Comparison of ENCODE assay signal across 36 mouse cellular contexts in the genomic region with DNA sequence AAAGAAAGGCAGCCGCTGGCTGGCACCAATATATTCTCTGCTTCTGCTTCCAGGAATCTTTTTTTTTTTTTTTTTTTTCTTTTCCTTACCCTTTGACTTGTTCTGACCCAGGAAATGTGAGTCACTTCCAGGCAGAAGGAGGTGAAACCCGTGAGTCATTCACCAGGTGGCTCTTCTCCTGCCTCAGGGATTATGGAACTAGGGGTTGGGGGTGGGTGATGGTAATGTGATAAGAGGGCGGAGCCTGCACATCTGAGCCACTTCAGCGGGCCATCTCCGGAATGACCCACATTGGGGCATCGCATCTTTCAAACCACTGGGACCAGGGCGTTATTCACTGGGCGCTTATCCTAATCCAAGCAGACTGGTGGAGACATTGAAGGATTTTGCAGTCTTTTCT. TPM values are rescaled to one million over a fixed set of nuclear protein-coding genes. Genes with fewer than 3 reads are reported as not detected.
DNase-seq lines count a peak whose midpoint lies in the region; ATAC-seq and TF ChIP-seq lines count a peak whose summit lies in the region.
"Had no signal": no experiment of that assay in that cellular context is flagged by ENCODE, and none has a peak within 500 bp of the region (broad histone marks: within the 10 kb centered on the region; RNA-seq: fewer than 3 reads in every experiment).

No protein-coding gene starts in this region.

- H3K36me3 ChIP-seq in limb, embryonic 11.5 days (ENCODE audit: control insufficient read depth, insufficient read depth, low read length): no peaks in the 10 kb centered on the region
- H3K36me3 ChIP-seq in limb, embryonic 10.5 days: no peaks in the 10 kb centered on the region
- H3K36me3 ChIP-seq in ES-Bruce4 (ENCODE audit: control insufficient read depth, insufficient read depth, low read length, poor library complexity, severe bottlenecking) (no peaks in the 10 kb centered on the region), ES-E14 (ENCODE audit: control insufficient read depth, insufficient read depth, low read length, poor library complexity, severe bottlenecking) (no peaks in the 10 kb centered on the region)
- H3K36me3 ChIP-seq: embryonic facial prominence, embryonic 10.5 days; embryonic facial prominence, embryonic 13.5 days; forebrain, embryonic 12.5 days; heart, embryonic 10.5 days; heart, embryonic 13.5 days had no signal

- TF ChIP-seq POLR2A in ES-Bruce4 (IDR thresholded peaks at IDR 0.05; ENCODE audit: insufficient read depth, low read length): no peak

- no peaks in the 10 kb centered on the region for H3K9me3 ChIP-seq in limb, embryonic 11.5 days (ENCODE audit: control insufficient read depth, low read length)
- no peaks in the 10 kb centered on the region for H3K9me3 ChIP-seq in limb, embryonic 10.5 days (replicated peaks)
- no peaks in the 10 kb centered on the region for H3K9me3 ChIP-seq in ES-Bruce4 (replicated peaks; ENCODE audit: control insufficient read depth, insufficient read depth, low read length, poor library complexity, severe bottlenecking)
- no peaks in the 10 kb centered on the region for H3K9me3 ChIP-seq in ES-E14 (ENCODE audit: control insufficient read depth, insufficient read depth, low read depth, low read length)
- H3K9me3 ChIP-seq: embryonic facial prominence, embryonic 10.5 days; embryonic facial prominence, embryonic 13.5 days; forebrain, embryonic 12.5 days; heart, embryonic 10.5 days; heart, embryonic 13.5 days had no signal

- ATAC-seq in limb, embryonic 11.5 days (ENCODE audit: insufficient number of reproducible peaks, low FRiP score, low TSS enrichment, low read depth): peak; percentile 39; the same call in 1 of the 2 replicates
- ATAC-seq in inflammation-experienced regulatory T-cells, adult 6 months: no peak
- ATAC-seq: CD4-positive, CD25-positive, alpha-beta regulatory T cell, adult 4 months; forebrain, embryonic 16.5 days; hindbrain, postnatal 0 days; intestine, postnatal 0 days had no signal

- H3K9ac ChIP-seq in limb, embryonic 11.5 days (ENCODE audit: low read length): no peak overlapping the region
- H3K9ac ChIP-seq in ES-Bruce4 (ENCODE audit: low read depth, poor library complexity, severe bottlenecking): peak overlapping the region; percentile 16; the same call in 1 of the 2 replicates
- no peak overlapping the region for H3K9ac ChIP-seq in ES-E14 (ENCODE audit: insufficient read depth, low read depth, low read length, poor library complexity, severe bottlenecking)
- H3K9ac ChIP-seq: embryonic facial prominence, embryonic 13.5 days; forebrain, embryonic 12.5 days; heart, embryonic 13.5 days; hindbrain, embryonic 14.5 days had no signal

- H3K4me2 ChIP-seq in limb, embryonic 11.5 days (ENCODE audit: low read depth, severe bottlenecking): no peak overlapping the region
- H3K4me2 ChIP-seq: embryonic facial prominence, embryonic 13.5 days; forebrain, embryonic 12.5 days; heart, embryonic 13.5 days; hindbrain, embryonic 14.5 days had no signal

- TF ChIP-seq CTCF in ES-Bruce4 (IDR thresholded peaks at IDR 0.05; ENCODE audit: low read depth, low read length): no peak

- no peaks in the 10 kb centered on the region for H3K27me3 ChIP-seq in limb, embryonic 11.5 days (ENCODE audit: control insufficient read depth, insufficient read depth, low read length)
- no peaks in the 10 kb centered on the region for H3K27me3 ChIP-seq in limb, embryonic 10.5 days (ENCODE audit: low read depth, poor library complexity, severe bottlenecking)
- H3K27me3 ChIP-seq in ES-Bruce4 (ENCODE audit: control insufficient read depth, insufficient read depth, low read length, poor library complexity, severe bottlenecking): no peaks in the 10 kb centered on the region
- H3K27me3 ChIP-seq: embryonic facial prominence, embryonic 13.5 days; forebrain, embryonic 12.5 days; heart, embryonic 13.5 days had no signal

- 0 out of 2 replicates have a peak, but pooled peaks have one; percentile 30 for TF ChIP-seq EP300 in ES-Bruce4 (IDR thresholded peaks at IDR 0.05; ENCODE audit: insufficient read depth, low read depth, low read length)

- no peak for DNase-seq in limb, embryonic 11.5 days (ENCODE audit: low spot score)
- no peak for DNase-seq in limb, embryonic 10.5 days (ENCODE audit: low spot score)
- peak; percentile 20 for DNase-seq in ES-E14 (ENCODE audit: low read depth, low spot score)
- DNase-seq in testis, postnatal 10 days (ENCODE audit: low spot score): no peak
- DNase-seq: adrenal gland, adult 8-10 months; adrenal gland, postnatal 25 days; cerebellum, adult 11-12 months; cerebellum, adult 8-10 months; cerebellum, postnatal 10 days; cerebellum, postnatal 36 days; embryo, embryonic 11 days; gastrocnemius, postnatal 10 days; heart, adult 2 months; heart, postnatal 14 days; heart, postnatal 4 days had no signal

- H3K4me1 ChIP-seq in limb, embryonic 11.5 days (ENCODE audit: control insufficient read depth, insufficient read depth, low read length): no peaks in the 10 kb centered on the region
- peaks cover 7% of the 10 kb centered on the region; the same call in 1 of the 2 replicates for H3K4me1 ChIP-seq in limb, embryonic 10.5 days
- H3K4me1 ChIP-seq in ES-Bruce4 (ENCODE audit: control insufficient read depth, insufficient read depth, low read length): no peaks in the 10 kb centered on the region
- peaks cover 0 to 2% of the 10 kb centered on the region in 2 experiments; a peak in 2 of 4 replicates for H3K4me1 ChIP-seq in ES-E14 (ENCODE audit: control insufficient read depth in 2 of 2, insufficient read depth in 2 of 2, low read length in 2 of 2, poor library complexity in 1 of 2)
- H3K4me1 ChIP-seq: embryonic facial prominence, embryonic 10.5 days; embryonic facial prominence, embryonic 13.5 days; forebrain, embryonic 12.5 days; heart, embryonic 10.5 days; heart, embryonic 13.5 days had no signal

- no peak overlapping the region for H3K4me3 ChIP-seq in limb, embryonic 11.5 days (ENCODE audit: low read depth, low read length)
- no peak overlapping the region for H3K4me3 ChIP-seq in limb, embryonic 10.5 days
- H3K4me3 ChIP-seq in ES-Bruce4 (ENCODE audit: low read depth, low read length) (peak overlapping the region; percentile 23; the same call in 1 of the 2 replicates), ES-E14 (ENCODE audit: insufficient read depth in 1 of 2, low read depth in 1 of 2, low read length in 2 of 2, poor library complexity in 1 of 2, severe bottlenecking in 1 of 2) (no peak overlapping the region; a peak in 1 of 4 replicates)
- H3K4me3 ChIP-seq: embryonic facial prominence, embryonic 10.5 days; embryonic facial prominence, embryonic 13.5 days; erythroblast, embryonic 14.5 days; forebrain, embryonic 12.5 days; heart, adult 2 months; heart, embryonic 10.5 days; heart, embryonic 13.5 days had no signal

- in situ Hi-C loops in ES-E14 (cut with MboI; ENCODE audit: low sequenced_read_pairs in 2 of 2, unreplicated experiment in 2 of 2): no loop called here

- WGBS in limb, embryonic 11.5 days: 43% methylated on average over 8 of the region's 8 CpGs
- WGBS in limb, embryonic 10.5 days: 44% methylated on average over 8 of the region's 8 CpGs

- no peak overlapping the region for H3K27ac ChIP-seq in limb, embryonic 11.5 days (replicated peaks; ENCODE audit: low read depth, low read length)
- H3K27ac ChIP-seq in limb, embryonic 10.5 days: no peak overlapping the region
- H3K27ac ChIP-seq in ES-Bruce4 (ENCODE audit: insufficient read depth, low read length) (no peak overlapping the region), ES-E14 (ENCODE audit: insufficient read depth, low read depth, low read length, poor library complexity, severe bottlenecking) (no peak overlapping the region)
- H3K27ac ChIP-seq: embryonic facial prominence, embryonic 10.5 days; embryonic facial prominence, embryonic 13.5 days; forebrain, embryonic 12.5 days; heart, adult 2 months; heart, embryonic 10.5 days; heart, embryonic 13.5 days; hindbrain, embryonic 14.5 days; hindbrain, postnatal 0 days had no signal

TF ChIP-seq in ES-E14, 5 proteins besides CTCF, POLR2A, EP300 and RAD21:
- peak; percentile 46; the same call in 1 of the 2 replicates for TF ChIP-seq ZNF384 (IDR thresholded peaks at IDR 0.05; ENCODE audit: low read depth, low read length)
- no peak for TF ChIP-seq HCFC1 (IDR thresholded peaks at IDR 0.05; ENCODE audit: borderline replicate concordance, insufficient read depth, low read length)
TF ChIP-seq in ES-E14: peak in this region for 1.

RNA-seq across cellular contexts. Expression of gene Il17f, which starts 3.4 kb away (rescaled TPM):
- polyA plus RNA-seq in limb, embryonic 11.5 days (2014; fragmentation: Nextera tagmentation; extraction: Ambion mirVana): not detected in 2 replicates
- not detected in 2 replicates for polyA plus RNA-seq in limb, embryonic 10.5 days (2016; fragmentation: Nextera tagmentation; extraction: Ambion mirVana)
- polyA plus RNA-seq in ES-Bruce4 (2011; ENCODE audit: insufficient read depth, insufficient read length, low read depth, missing spikeins): 2.2 and 4.2 TPM in 2 replicates
- total RNA-seq in ES-E14 (2012; rRNA removed): 0.58 and 1.0 TPM in 2 replicates
- polyA plus RNA-seq in inflammation-experienced regulatory T-cells, adult 6 months (2017; shearing (Covaris generic)): 1 to 10 TPM in 1 of 3 experiments, under 1 TPM in 1, not detected in 1; 0.80 to 1.2 TPM
- total RNA-seq: adrenal gland, adult 8-10 months; adrenal gland, postnatal 25 days; gastrocnemius, adult 18-20 months; gastrocnemius, postnatal 4 days; heart, adult 2 months; heart, postnatal 14 days; hindbrain, postnatal 0 days had no signal
- polyA plus RNA-seq: C2C12; cortical plate, adult 2 months; embryonic facial prominence, embryonic 13.5 days; erythroblast, embryonic 14.5 days; forebrain, embryonic 16.5 days; heart, adult 2 months; heart, embryonic 10.5 days; heart, embryonic 13.5 days; hindbrain, embryonic 11.5 days; hindbrain, embryonic 14.5 days; intestine, embryonic 14.5 days; intestine, postnatal 0 days had no signal

RNA-seq across cellular contexts. Expression of gene Mcm3, which starts 33.1 kb away (rescaled TPM):
- 256 and 290 TPM in 2 replicates for polyA plus RNA-seq in limb, embryonic 11.5 days (2014; fragmentation: Nextera tagmentation; extraction: Ambion mirVana)
- 282 and 290 TPM in 2 replicates for polyA plus RNA-seq in limb, embryonic 10.5 days (2016; fragmentation: Nextera tagmentation; extraction: Ambion mirVana)
- 178 and 187 TPM in 2 replicates for polyA plus RNA-seq in ES-Bruce4 (2011; ENCODE audit: insufficient read depth, insufficient read length, low read depth, missing spikeins)
- 178 and 179 TPM in 2 replicates for total RNA-seq in ES-E14 (2012; rRNA removed)
- polyA plus RNA-seq in inflammation-experienced regulatory T-cells, adult 6 months (2017; shearing (Covaris generic)): 100 to 1,000 TPM in 1 of 3 experiments, 10 to 100 TPM in 2; 42.6 to 127 (median 54.3) TPM

RNA-seq across cellular contexts. Expression of gene Il17a, which starts 56.3 kb away (rescaled TPM):
- not detected in 2 replicates for polyA plus RNA-seq in limb, embryonic 11.5 days (2014; fragmentation: Nextera tagmentation; extraction: Ambion mirVana)
- not detected in 2 replicates for polyA plus RNA-seq in limb, embryonic 10.5 days (2016; fragmentation: Nextera tagmentation; extraction: Ambion mirVana)
- not detected in 2 replicates for polyA plus RNA-seq in ES-Bruce4 (2011; ENCODE audit: insufficient read depth, insufficient read length, low read depth, missing spikeins)
- total RNA-seq in ES-E14 (2012; rRNA removed): not detected in 2 replicates
- polyA plus RNA-seq in inflammation-experienced regulatory T-cells, adult 6 months (2017; shearing (Covaris generic)): under 1 TPM in 1 of 3 experiments, not detected in 2; 0.30 TPM
- total RNA-seq: adrenal gland, adult 8-10 months; adrenal gland, postnatal 25 days; gastrocnemius, adult 18-20 months; gastrocnemius, postnatal 10 days; gastrocnemius, postnatal 4 days; heart, adult 2 months; heart, postnatal 14 days; heart, postnatal 4 days; hindbrain, postnatal 0 days had no signal
- polyA plus RNA-seq: brain, embryonic 14.5 days; C2C12; CD4-positive, CD25-positive, alpha-beta regulatory T cell, adult 4 months; cortical plate, adult 2 months; embryonic facial prominence, embryonic 10.5 days; embryonic facial prominence, embryonic 13.5 days; erythroblast, embryonic 14.5 days; forebrain, embryonic 12.5 days; forebrain, embryonic 16.5 days; heart, adult 2 months; heart, embryonic 10.5 days; heart, embryonic 13.5 days; heart, embryonic 16.5 days; hindbrain, embryonic 11.5 days; hindbrain, embryonic 14.5 days; hindbrain, postnatal 0 days; intestine, embryonic 14.5 days; intestine, postnatal 0 days had no signal
